Mouse (Mus musculus) ovary, postnatal 36 days (tissue): ENCODE results near the gene Cxcr5.

Experiments
- DNase-seq: peaks from one replicate; pipeline ENCODE4 v3.0.0; 2022; ENCODE audit warnings: low spot score, mixed read lengths

Cxcr5 gene

DNA sequence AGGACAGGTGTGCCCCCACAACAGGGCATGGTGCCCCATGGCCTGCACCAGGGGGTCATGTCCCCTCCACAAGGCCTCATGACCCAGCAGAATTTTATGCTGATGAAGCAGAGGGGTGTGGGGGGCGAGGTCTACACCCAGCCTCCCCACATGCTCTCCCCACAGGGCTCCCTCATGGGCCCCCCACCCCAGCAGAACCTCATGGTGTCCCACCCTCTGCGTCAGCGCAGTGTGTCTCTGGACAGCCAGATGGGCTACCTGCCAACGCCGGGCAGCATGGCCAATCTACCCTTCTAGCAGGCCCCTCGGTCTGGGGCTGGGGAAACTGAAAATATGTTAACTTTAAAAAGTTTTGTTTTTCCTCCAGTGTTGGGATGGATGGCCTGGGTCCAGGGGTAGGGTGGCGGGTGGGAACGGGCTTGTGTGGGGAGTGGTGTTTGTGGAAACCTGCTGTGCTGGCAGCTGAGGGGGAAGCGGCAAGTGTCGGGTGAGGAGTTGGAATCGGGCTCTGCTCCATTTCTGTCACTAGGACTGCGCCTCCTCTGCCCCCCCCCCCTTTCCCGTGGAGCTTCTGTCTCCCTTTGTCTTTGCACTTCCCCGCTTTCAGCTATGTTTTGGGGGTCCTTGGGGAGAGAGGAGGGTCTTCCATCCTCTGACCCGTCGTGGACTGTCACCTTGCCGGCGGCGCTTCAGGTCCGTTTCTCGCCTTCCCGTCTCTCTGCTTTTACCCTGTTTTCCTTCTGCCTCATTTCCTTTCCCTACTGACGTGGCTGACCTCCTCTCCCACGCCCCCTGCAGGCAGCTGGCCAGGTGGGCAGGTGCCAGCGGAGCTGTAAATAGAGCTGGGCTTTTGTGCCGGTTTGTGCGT, 52.0 kb downstream of the Cxcr5 start:
- DNase-seq = peak; percentile 91

GRCm38 (mm10) chr9:44508721-44509486, 52.8 kb downstream of the Cxcr5 start:
- DNase-seq = peak; percentile 27

DNA sequence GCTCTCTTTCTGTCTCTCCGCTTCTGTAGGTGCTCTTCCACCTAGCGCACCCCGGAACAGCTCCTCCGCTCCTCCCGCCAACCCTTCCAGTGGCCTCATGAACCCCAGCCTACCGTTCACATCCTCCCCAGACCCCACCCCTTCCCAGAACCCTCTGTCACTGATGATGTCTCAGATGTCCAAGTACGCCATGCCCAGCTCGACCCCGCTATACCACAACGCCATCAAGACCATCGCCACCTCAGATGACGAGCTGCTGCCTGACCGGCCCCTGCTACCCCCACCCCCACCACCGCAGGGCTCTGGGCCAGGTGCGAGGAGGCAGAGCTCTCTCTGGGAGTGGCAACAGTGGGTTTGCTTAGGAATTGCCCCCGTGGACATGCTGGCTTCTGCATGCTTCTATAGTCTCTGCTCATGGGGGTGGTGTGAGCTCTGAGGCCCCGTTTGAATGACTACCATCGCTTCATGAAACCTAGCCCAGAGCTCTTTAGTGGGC, 53.5 kb downstream of the Cxcr5 start:
- no peak for DNase-seq

GRCm38 (mm10) chr9:44507345-44507744, 54.3 kb downstream of the Cxcr5 start:
- no peak for DNase-seq

DNA sequence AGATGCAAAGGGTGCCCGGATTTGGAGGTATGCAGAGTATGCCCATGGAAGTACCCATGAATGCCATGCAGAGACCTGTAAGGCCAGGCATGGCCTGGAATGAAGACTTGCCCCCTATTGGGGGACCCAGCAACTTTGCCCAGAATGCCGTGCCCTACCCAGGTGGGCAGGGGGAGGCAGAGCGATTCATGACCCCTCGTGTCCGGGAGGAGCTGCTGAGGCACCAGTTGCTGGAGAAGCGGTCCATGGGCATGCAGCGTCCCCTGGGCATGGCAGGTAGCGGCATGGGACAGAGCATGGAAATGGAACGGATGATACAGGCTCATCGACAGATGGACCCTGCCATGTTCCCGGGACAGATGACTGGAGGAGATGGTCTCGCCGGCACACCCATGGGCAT, 55.1 kb downstream of the Cxcr5 start:
- DNase-seq = no peak

- DNase-seq = peak; percentile 16
Observed at GRCm38 (mm10) chr9:44505824-44506467, 55.7 kb downstream of the Cxcr5 start.

GRCm38 (mm10) chr9:44504893-44505823, 56.5 kb downstream of the Cxcr5 start:
- DNase-seq = no peak

DNA sequence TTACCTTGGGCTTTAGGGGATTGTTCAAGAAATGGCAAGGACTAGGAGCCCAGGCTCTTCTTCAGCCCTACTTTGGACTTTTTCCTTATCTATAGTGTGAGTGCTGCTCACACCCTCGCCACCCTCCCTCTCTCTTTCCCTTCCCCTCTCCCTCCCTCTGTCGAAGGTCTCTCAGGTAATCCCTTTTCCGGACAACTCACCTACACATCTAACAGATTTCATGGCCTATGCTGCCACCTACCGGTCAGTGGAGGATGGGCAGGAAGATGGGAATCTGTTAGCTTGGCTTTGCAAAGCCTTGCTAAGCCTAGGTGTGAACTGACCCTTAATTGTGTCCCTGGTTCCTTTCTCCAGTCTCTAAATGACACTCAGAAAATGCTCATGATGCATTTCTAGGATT, 59.7 kb downstream of the Cxcr5 start:
- DNase-seq = peak; percentile 73

GRCm38 (mm10) chr9:44501206-44501879, 60.3 kb downstream of the Cxcr5 start:
- peak; percentile 21 for DNase-seq

DNA sequence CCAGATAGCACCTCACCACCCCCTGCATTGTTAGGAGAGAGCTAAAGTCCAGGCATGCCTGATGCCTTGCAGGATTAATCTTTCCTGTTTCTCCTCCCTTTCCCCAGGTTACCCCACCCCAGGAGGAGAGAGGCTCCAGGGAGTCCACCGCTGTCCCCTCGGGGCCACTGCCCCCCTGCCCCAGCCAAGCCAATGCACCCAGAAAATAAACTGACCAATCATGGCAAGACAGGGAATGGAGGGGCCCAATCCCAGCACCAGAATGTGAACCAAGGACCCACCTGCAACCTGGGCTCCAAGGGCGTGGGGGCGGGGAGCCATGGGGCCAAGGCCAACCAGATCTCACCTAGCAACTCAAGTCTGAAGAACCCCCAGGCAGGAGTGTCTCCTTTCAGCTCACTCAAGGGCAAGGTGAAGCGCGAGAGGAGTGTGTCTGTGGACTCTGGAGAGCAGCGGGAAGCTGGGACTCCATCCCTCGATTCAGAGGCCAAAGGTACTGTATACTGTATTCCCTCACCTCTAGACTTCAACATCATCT, 61.0 kb downstream of the Cxcr5 start:
- peak; percentile 15 for DNase-seq

DNA sequence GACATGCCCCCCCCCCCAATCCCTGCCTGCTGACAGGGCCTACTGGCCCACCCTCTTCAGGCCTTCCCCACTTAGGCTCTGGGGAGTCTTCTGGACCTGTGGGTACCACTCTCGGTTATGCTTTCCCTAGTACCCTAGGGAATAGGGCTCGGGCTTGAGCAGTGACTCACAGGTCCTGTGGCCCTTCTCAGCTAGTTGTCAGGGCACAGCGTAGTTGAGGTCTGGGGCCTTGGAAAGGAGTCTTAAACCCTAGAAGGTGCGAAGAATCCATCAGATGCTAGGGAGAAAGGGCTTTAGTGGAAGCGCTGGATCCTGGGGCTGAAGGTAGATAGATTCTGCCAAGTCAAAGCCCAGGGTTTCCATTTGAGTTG, 61.5 kb downstream of the Cxcr5 start:
- no peak for DNase-seq

- peak; percentile 36 for DNase-seq
Observed at GRCm38 (mm10) chr9:44499356-44500162, 62.1 kb downstream of the Cxcr5 start.

- DNase-seq = peak; percentile 84
Observed at GRCm38 (mm10) chr9:44498421-44499355, 63.0 kb downstream of the Cxcr5 start.

DNA sequence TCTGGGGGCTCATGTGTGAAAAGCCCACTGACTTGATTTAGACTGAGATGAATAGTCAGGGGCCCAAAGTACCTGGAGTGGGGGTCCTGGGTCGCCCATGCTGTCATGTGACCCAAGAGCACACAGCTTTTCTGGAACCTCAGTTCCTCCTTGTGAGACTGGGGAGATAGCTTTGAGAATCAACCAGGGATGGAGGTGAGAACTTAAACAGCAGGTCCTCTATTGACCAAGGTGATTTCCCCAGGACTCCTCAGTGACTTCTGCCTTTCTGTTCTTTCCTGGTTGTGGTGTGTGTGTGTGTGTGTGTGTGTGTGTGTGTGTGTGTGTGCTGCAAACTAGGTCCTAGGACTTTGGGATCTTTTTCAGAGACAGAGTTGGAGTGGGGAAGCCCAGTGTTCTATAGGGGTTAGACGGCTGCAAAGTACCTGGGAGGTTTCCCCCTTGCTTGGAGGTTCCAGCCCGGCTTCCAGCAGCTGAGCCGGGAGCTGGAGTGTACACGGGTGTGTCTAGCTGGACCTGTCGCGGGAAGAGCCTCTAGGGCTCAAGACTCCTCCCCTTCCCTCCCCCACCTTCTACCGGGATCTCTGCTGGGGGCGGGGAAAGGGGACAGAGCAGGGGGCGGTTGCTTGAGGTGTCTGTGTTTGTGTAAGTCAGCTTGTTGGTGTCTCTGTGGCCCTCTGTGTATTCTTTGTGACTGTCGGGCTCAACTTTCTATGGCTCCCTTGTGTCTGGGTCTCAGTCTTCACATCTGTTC, 63.9 kb downstream of the Cxcr5 start:
- DNase-seq = peak; percentile 51

- peak; percentile 7 for DNase-seq
Observed at GRCm38 (mm10) chr9:44496803-44497461, 64.7 kb downstream of the Cxcr5 start.

DNA sequence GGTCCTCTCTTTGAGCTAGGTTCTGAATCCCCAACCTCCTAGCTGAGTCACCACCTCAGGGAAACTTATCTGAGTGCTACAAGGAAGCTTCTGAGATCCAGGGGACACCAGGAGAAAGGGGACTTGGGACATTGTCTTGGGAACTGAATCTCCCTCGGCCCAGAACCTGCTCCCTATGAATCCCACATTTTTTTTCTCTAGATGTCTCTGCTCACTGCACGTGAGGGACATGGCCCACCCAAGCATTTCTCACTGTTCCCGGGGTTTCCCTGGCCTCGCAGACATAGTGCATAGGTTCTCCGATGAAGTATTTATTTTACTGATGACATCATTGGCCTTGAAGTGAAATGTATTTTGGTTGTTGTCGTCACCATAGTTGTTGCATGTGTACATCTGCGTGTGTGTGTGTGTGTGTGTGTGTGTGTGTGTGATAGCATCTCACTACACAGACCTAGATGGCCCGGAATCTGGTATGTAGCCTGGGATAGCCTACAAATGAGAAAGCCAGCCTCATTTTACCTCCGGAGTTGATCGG, 65.8 kb downstream of the Cxcr5 start:
- no peak for DNase-seq
